Mouse (Mus musculus) thymus, postnatal 10 days (tissue): Measurements from ENCODE around the gene H2afy.
"Not testable (repeated sequence)": the region's sequence is repeated elsewhere in the genome, so short reads cannot be mapped to it uniquely, and the experiment has no call there.

Experiments
- DNase-seq, 2 experiments: peaks; one replicate each; pipeline ENCODE4 v3.0.0; 2021; ENCODE audit warnings: low spot score in 2 of 2

The H2afy gene

GRCm38 (mm10) chr13:56071586-56072267 lies 64.4 kb downstream of the H2afy start:
- DNase-seq, result no peak

GRCm38 (mm10) chr13:56069643-56070042 lies 66.5 kb downstream of the H2afy start:
- no peak for DNase-seq

- DNase-seq, result no peak
Observed at GRCm38 (mm10) chr13:56068517-56068916, 67.6 kb downstream of the H2afy start.

- DNase-seq, result no peak
Observed at GRCm38 (mm10) chr13:56066904-56067303, 69.3 kb downstream of the H2afy start.

GRCm38 (mm10) chr13:56066152-56066551 lies 70.0 kb downstream of the H2afy start:
- no peak for DNase-seq

- no peak for DNase-seq
Observed at GRCm38 (mm10) chr13:56057761-56058160, 78.4 kb downstream of the H2afy start.

GRCm38 (mm10) chr13:56055720-56056119 lies 80.4 kb downstream of the H2afy start:
- no peak for DNase-seq

- no peak for DNase-seq
Observed at GRCm38 (mm10) chr13:56054089-56054488, 82.1 kb downstream of the H2afy start.

GRCm38 (mm10) chr13:56052781-56053180 lies 83.4 kb downstream of the H2afy start:
- no peak for DNase-seq

- no peak for DNase-seq
Observed at GRCm38 (mm10) chr13:56050246-56050645, 85.9 kb downstream of the H2afy start.

GRCm38 (mm10) chr13:56042221-56042620 lies 93.9 kb downstream of the H2afy start:
- no peak for DNase-seq

GRCm38 (mm10) chr13:56040621-56041020 lies 95.5 kb downstream of the H2afy start:
- DNase-seq, result no peak

- no peak for DNase-seq
Observed at GRCm38 (mm10) chr13:56039610-56040371, 96.4 kb downstream of the H2afy start.

- DNase-seq, result no peak
Observed at GRCm38 (mm10) chr13:56029006-56029405, 107.2 kb downstream of the H2afy start.

GRCm38 (mm10) chr13:56027996-56028395 lies 108.2 kb downstream of the H2afy start:
- not testable (repeated sequence) for DNase-seq

GRCm38 (mm10) chr13:56026623-56027022 lies 109.5 kb downstream of the H2afy start:
- DNase-seq, result no peak

GRCm38 (mm10) chr13:56026026-56026425 lies 110.1 kb downstream of the H2afy start:
- peak; percentile 54 to 66 for DNase-seq

- no peak for DNase-seq
Observed at GRCm38 (mm10) chr13:56025027-56025410, 111.1 kb downstream of the H2afy start.

GRCm38 (mm10) chr13:56024410-56025026 lies 111.6 kb downstream of the H2afy start:
- no peak for DNase-seq
